Mouse (Mus musculus) liver, embryonic 11.5 days (tissue): ENCODE data around the gene Dctn1. TPM values are rescaled to one million over a fixed set of nuclear protein-coding genes. Genes with fewer than 3 reads are reported as not detected.

ENCODE experiments used
- ATAC-seq: fragments of 200-750 bp; cut with Nextera tagmentation; replicated peaks from 2 replicates; pipeline ENCODE4 v1.8.0; 2017; ENCODE audit warnings: moderate number of reproducible peaks, mild to moderate bottlenecking, moderate TSS enrichment, moderate library complexity; ENCODE audit not compliant: low FRiP score
- DNase-seq: peaks from one replicate; pipeline ENCODE4 v3.0.0-alpha.2; 2017; ENCODE audit warnings: low spot score
- H3K27ac ChIP-seq: fragments of 300-500 bp; sonication (generic); 2 replicates; pipeline ENCODE4 v1.5.1; 2014; ENCODE audit warnings: mild to moderate bottlenecking, low read depth, low read length, control low read depth
- H3K27me3 ChIP-seq: fragments of 300-500 bp; sonication (generic); replicated peaks from 2 replicates; pipeline ENCODE4 v1.6.1; 2014; ENCODE audit warnings: low read length, mixed read lengths; ENCODE audit not compliant: control insufficient read depth, insufficient read depth
- H3K36me3 ChIP-seq: fragments of 300-500 bp; sonication (generic); 2 replicates; pipeline ENCODE4 v1.6.1; 2014; ENCODE audit warnings: mild to moderate bottlenecking, low read length, moderate library complexity, mixed read lengths; ENCODE audit not compliant: control insufficient read depth, insufficient read depth
- H3K4me1 ChIP-seq: fragments of 300-500 bp; sonication (generic); replicated peaks from 2 replicates; pipeline ENCODE4 v1.6.1; 2014; ENCODE audit warnings: low read length, mixed read lengths; ENCODE audit not compliant: control insufficient read depth, insufficient read depth
- H3K4me2 ChIP-seq: fragments of 300-500 bp; sonication (generic); 2 replicates; pipeline ENCODE4 v1.6.1; 2014; ENCODE audit warnings: mild to moderate bottlenecking, control low read depth, moderate library complexity
- H3K4me3 ChIP-seq: fragments of 300-500 bp; sonication (generic); 2 replicates; pipeline ENCODE4 v1.5.1; 2014; ENCODE audit warnings: low read depth, low read length, control low read depth
- H3K9ac ChIP-seq: fragments of 300-500 bp; sonication (generic); 2 replicates; pipeline ENCODE4 v1.6.1; 2014; ENCODE audit warnings: low read depth, low read length, control low read depth
- H3K9me3 ChIP-seq: fragments of 300-500 bp; sonication (generic); 2 replicates; pipeline ENCODE4 v1.6.1; 2016; ENCODE audit warnings: low read length, inconsistent platforms, mixed read lengths; ENCODE audit not compliant: control insufficient read depth
- WGBS: fragments of 180-500 bp; shearing (Covaris S2); extraction: QIAGEN DNeasy Blood & Tissue Kit; methylation state at CpG from one replicate; pipeline ENCODE4 v1.1.7; 2014; 5-methylcytosine and 5-hydroxymethylcytosine counted together
- polyA plus RNA-seq: library from polyadenylated mRNA; unstranded; fragments of >200 nt; fragmentation: Nextera tagmentation; extraction: Ambion mirVana; gene quantifications from 2 replicates; pipeline ENCODE4 v1.2.1, GENCODE M21; 2014

Gene Dctn1
- polyA plus RNA-seq, 1 experiment from 2014 or later = 56.3 TPM

- H3K9ac ChIP-seq = peak within 1 kb of the TSS; percentile 88
- peaks cover 21% of the 10 kb centered on the region; the same call in 1 of the 2 replicates for H3K36me3 ChIP-seq
- H3K4me2 ChIP-seq = peak within 1 kb of the TSS; percentile 100
- no peaks in the 10 kb centered on the region for H3K27me3 ChIP-seq
- H3K9me3 ChIP-seq = no peaks in the 10 kb centered on the region
- peak within 1 kb of the TSS; percentile 97 for H3K27ac ChIP-seq
- H3K4me3 ChIP-seq = peak within 1 kb of the TSS; percentile 85
- DNase-seq (peak; percentile 88), ATAC-seq (peak; percentile 91)
- under 1% methylated on average over 38 of the region's 38 CpGs for WGBS
- H3K4me1 ChIP-seq = peaks cover 42% of the 10 kb centered on the region
Observed at GRCm38 (mm10) chr6:83120930-83121862, 44.5 kb upstream of the Dctn1 start, which contains the start of gene Wbp1. TSS of gene Wbp1 (minus strand) at chr6:83121559.

- 2% methylated on average over 52 of the region's 52 CpGs for WGBS
- H3K4me1 ChIP-seq = peaks cover 33% of the 10 kb centered on the region
- H3K4me2 ChIP-seq = peak overlapping the region; percentile 100
- ATAC-seq (peak; percentile 29; the same call in 1 of the 2 replicates), DNase-seq (peak; percentile 56)
- no peaks in the 10 kb centered on the region for H3K9me3 ChIP-seq
- peak overlapping the region; percentile 97 for H3K27ac ChIP-seq
- peaks cover 17% of the 10 kb centered on the region; the same call in 1 of the 2 replicates for H3K36me3 ChIP-seq
- peak overlapping the region; percentile 88 for H3K9ac ChIP-seq
- H3K4me3 ChIP-seq = peak overlapping the region; percentile 85
- H3K27me3 ChIP-seq = no peaks in the 10 kb centered on the region
Observed at GRCm38 (mm10) chr6:83121863-83122710, 43.6 kb upstream of the Dctn1 start.

GRCm38 (mm10) chr6:83122961-83123360 is 42.8 kb upstream of the Dctn1 start:
- peak overlapping the region; percentile 100 for H3K4me2 ChIP-seq
- peaks cover 13% of the 10 kb centered on the region; the same call in 1 of the 2 replicates for H3K36me3 ChIP-seq
- DNase-seq = no peak
- no peaks in the 10 kb centered on the region for H3K9me3 ChIP-seq
- H3K27me3 ChIP-seq = no peaks in the 10 kb centered on the region
- WGBS = 89% methylated on average over 5 of the region's 5 CpGs
- H3K4me3 ChIP-seq = peak overlapping the region; percentile 85
- H3K9ac ChIP-seq = peak overlapping the region; percentile 88; the same call in 1 of the 2 replicates
- peaks cover 32% of the 10 kb centered on the region for H3K4me1 ChIP-seq
- no peak for ATAC-seq
- H3K27ac ChIP-seq = no peak overlapping the region

- Histone ChIP-seq H3K27me3 (no peaks in the 10 kb centered on the region), H3K4me1 (peaks cover 26% of the 10 kb centered on the region), H3K9me3 (no peaks in the 10 kb centered on the region), H3K9ac (peak overlapping the region; percentile 86), H3K4me2 (peak overlapping the region; percentile 95), H3K4me3 (peak overlapping the region; percentile 77), H3K36me3 (0 out of 2 replicates have a peak, but pooled peaks cover 2% of the 10 kb centered on the region), H3K27ac (peak overlapping the region; percentile 69)
- WGBS = under 1% methylated on average over 30 of the region's 30 CpGs
- DNase-seq = peak; percentile 90
- ATAC-seq = peak; percentile 10; the same call in 1 of the 2 replicates
Observed at GRCm38 (mm10) chr6:83124851-83125312, 40.8 kb upstream of the Dctn1 start.

- 30% methylated on average over 5 of the region's 5 CpGs for WGBS
Observed at GRCm38 (mm10) chr6:83125331-83125730, 40.4 kb upstream of the Dctn1 start, which contains the start of gene Ino80b. TSS of gene Ino80b (minus strand) at chr6:83125431.

GRCm38 (mm10) chr6:83127419-83127818 is 38.3 kb upstream of the Dctn1 start:
- no peaks in the 10 kb centered on the region for H3K27me3 ChIP-seq
- DNase-seq (no peak), ATAC-seq (no peak)
- H3K4me2 ChIP-seq = no peak overlapping the region
- no peak overlapping the region for H3K4me3 ChIP-seq
- no peak overlapping the region for H3K9ac ChIP-seq
- H3K36me3 ChIP-seq = 0 out of 2 replicates have a peak, but pooled peaks cover 2% of the 10 kb centered on the region
- no peaks in the 10 kb centered on the region for H3K9me3 ChIP-seq
- 84% methylated on average over 5 of the region's 5 CpGs for WGBS
- H3K27ac ChIP-seq = no peak overlapping the region
- H3K4me1 ChIP-seq = peaks cover 17% of the 10 kb centered on the region

More at GRCm38 (mm10) chr6:83125331-83125730, 40.4 kb upstream of the Dctn1 start, which contains the start of gene Ino80b:
- H3K27ac ChIP-seq = peak within 1 kb of the TSS; percentile 69
- DNase-seq (no peak), ATAC-seq (no peak)
- H3K9ac ChIP-seq = peak within 1 kb of the TSS; percentile 86
- peak within 1 kb of the TSS; percentile 95 for H3K4me2 ChIP-seq
- H3K27me3 ChIP-seq = no peaks in the 10 kb centered on the region
- H3K9me3 ChIP-seq = no peaks in the 10 kb centered on the region
- peak within 1 kb of the TSS; percentile 77 for H3K4me3 ChIP-seq
- peaks cover 21% of the 10 kb centered on the region for H3K4me1 ChIP-seq
- 0 out of 2 replicates have a peak, but pooled peaks cover 2% of the 10 kb centered on the region for H3K36me3 ChIP-seq

GRCm38 (mm10) chr6:83131469-83132034 is 34.2 kb upstream of the Dctn1 start:
- ATAC-seq (peak; percentile 57), DNase-seq (no peak)
- no peaks in the 10 kb centered on the region for H3K36me3 ChIP-seq
- H3K4me1 ChIP-seq = peaks cover 13% of the 10 kb centered on the region
- H3K9ac ChIP-seq = no peak overlapping the region
- WGBS = 50% methylated on average over 6 of the region's 6 CpGs
- H3K27me3 ChIP-seq = peaks cover 15% of the 10 kb centered on the region
- H3K4me2 ChIP-seq = peak overlapping the region; percentile 11; the same call in 1 of the 2 replicates
- peak overlapping the region; percentile 20 for H3K27ac ChIP-seq
- no peak overlapping the region for H3K4me3 ChIP-seq
- no peaks in the 10 kb centered on the region for H3K9me3 ChIP-seq
